Mouse (Mus musculus) frontal cortex, postnatal 14 days (tissue): Measurements from ENCODE around the gene Olfr514.

Experiments used
- DNase-seq, 2 experiments: peaks; one replicate each; pipeline ENCODE4 v3.0.0; 2022; ENCODE audit warnings: low spot score in 2 of 2

Olfr514 gene

DNA sequence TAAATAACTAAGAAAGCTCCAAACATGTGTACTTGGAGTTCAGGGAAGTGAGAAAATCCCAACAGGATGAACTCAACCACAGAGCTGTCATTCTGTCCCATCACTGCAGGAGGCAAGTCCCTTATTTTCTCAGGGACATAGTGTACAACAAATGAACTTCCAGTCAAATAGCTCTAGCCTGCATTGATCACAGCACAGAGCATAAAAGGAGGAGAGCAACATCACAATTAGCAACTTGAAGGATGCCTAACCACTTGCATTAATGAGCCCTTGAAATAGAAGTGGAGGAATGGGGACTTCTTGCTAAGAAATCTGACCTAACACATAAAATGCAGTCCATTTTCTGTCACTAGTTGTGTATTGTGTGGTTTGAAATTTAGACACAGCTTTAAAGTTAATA lies at the start of gene Olfr514:
Gene Olfr514 (minus strand): TSS at position 101 of the 400 bp plus-strand sequence.
- DNase-seq: no peak

DNA sequence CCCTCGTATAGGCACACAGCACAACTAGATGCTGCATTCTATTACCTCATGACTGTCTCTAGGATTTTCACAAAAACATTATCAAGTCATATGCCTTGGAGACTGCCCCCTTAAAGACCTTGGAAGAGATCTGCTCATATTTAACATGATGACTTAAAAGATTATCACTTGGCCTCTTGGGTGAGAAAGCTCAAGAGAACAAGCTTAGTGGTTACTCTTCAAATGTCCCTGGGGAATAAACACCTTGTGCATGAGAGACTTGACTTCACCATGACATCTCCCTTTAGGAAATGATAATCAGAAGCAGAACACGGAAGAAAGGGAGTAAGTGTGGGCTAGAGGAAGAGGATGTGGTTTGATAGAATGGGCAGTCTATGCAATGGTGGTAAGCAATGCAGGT lies 46.5 kb upstream of the Olfr514 start, which contains the start of gene Olfr517:
Gene Olfr517 (minus strand): TSS at position 101 of the 400 bp plus-strand sequence.
- no peak for DNase-seq

DNA sequence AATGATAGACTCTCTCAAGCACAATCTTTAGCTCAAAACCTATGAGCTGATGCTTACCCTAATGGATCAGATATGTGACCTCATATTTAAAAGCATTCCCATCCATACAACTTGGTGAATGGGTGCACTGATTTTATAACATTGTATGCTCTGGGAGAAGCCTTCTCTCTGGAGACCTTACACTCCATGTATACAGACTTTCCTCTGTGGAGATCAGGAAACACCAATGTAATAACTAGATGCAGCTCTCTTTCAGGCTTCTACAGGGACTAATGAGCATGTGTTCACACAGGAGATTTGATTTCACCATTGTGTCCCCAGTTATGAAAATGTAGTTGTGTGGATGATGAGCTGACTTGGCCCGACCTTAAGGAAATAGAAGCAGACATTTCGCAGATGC lies 24.6 kb upstream of the Olfr514 start, which contains the start of gene Olfr516:
Gene Olfr516 (minus strand): TSS at position 101 of the 400 bp plus-strand sequence.
- no peak for DNase-seq

DNA sequence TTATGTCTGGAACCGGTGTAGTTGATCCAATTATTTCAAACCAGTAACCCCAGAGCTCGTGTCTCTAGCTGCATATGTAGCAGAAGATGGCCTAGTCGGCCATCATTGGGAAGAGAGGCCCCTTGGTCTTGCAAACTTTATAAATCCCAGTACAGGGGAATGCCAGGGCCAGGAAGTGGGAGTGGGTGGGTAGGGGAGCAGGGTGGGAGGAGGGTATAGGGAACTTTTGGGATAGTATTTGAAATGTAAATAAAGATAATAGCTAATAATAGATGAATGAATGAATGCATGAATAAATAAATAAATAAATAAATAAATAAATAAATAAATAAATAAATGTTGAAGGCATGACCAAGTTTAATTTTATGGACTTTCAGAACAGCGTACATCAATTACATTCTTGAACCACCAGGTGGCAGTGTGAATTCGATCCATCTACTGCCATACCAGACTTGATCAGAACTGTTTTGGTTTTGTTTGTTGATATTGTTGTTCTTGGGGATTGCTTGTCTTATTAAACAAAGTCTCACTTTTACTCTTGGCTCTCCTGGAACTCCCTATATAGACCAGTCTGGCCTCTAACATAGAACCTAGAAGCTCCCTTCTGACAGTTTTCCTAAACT lies 11.1 kb downstream of the Olfr514 start:
- peak in 1 of 2 experiments; percentile 4 for DNase-seq

DNA sequence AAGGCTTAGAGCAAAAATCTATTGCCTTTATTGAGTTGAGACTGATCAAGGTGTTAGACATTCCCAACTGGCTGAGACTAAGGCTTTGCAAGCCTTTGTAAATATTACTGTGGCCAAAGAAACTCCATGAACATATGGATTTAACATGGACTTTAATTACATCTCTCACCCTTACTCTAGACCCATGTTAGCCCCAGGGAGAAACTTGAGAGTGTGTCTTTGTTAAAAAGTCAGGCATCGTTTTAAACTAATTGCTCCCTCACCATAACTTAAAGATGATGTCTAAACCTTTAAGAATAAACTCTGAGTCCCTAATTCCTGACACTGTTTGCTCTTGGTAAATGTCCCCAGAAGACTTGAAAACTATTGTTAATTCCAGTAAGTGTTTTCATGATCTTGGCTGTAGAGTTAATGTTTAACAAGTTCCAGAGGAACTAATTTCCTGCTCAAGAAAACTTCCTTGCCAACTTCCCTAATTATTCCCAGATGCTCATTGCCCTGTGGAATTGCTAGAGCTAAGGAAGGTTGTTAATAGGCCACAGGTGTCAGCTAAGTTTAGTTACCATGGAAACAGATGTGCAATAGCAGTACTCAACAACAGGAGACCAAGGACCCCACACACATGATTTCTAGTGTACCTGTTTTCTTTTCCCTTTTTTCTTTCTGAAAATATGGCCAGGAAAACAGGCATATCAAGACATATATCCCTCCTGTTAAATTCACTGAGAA lies 28.4 kb downstream of the Olfr514 start:
- DNase-seq: no peak
